Mouse (Mus musculus): Measurements from ENCODE around the gene Hoxc5. TPM values are rescaled to one million over a fixed set of nuclear protein-coding genes. Genes with fewer than 3 reads are reported as not detected.

Hoxc5 gene
- polyA plus RNA-seq, 1 experiment from 2014 or later = not detected

DNA sequence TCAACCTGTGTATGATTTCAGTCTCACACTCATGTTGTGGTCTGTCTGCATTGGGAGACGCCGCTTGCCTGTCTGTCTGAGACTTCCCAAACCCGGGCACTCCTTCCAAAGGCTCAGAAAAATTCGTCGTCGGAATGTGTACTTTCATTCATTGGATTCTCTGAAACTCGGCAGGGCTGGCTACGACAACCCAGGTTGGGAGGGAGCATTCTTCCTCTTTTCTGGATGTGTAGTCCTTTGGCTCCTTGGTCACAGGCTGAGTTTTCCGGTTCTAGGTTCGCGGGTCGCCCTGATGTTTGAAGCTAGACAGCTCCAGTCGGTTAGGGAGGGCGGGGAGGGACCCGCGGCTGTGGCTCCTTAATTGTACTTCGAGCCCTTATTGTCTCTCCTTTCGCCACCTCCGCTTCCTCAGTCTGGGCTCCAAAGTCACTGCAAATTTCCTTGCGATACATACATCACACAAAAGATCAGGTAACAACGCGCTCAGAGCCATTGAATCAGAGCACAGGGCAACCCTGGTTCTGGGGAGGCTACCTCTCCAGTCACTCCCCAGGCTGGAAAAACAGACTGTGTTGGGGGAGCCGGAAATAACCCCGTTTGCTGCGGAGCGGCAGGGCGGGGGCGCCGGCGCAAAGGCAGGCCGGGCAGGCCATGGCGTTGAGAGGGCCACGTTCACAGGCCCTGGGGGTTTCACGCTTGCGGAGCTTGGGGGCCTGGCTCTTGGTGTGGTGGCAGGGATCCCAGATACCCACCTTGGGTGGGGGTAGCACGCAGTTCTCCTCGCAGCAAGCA is 9.6 kb downstream of the Hoxc5 start:
- no peak overlapping the region for H3K9ac ChIP-seq (replicated peaks)
- peak overlapping the region; percentile 39 for H3K4me3 ChIP-seq (ENCODE audit: low read depth, low read length)
- no peaks in the 10 kb centered on the region for H3K9me3 ChIP-seq (ENCODE audit: low read length)
- no peak for DNase-seq
- no peak for ATAC-seq
- H3K27ac ChIP-seq (ENCODE audit: low read depth) = no peak overlapping the region
- peaks cover 12% of the 10 kb centered on the region for H3K4me1 ChIP-seq (ENCODE audit: insufficient read depth)
- no peaks in the 10 kb centered on the region for H3K36me3 ChIP-seq (replicated peaks; ENCODE audit: insufficient read depth, low read length)
- TF ChIP-seq CTCF (IDR thresholded peaks at IDR 0.05; ENCODE audit: low read depth) (no peak), EP300 (IDR thresholded peaks at IDR 0.05; ENCODE audit: low read depth) (no peak)
- H3K27me3 ChIP-seq (ENCODE audit: insufficient read depth, low read length) = peaks cover 98% of the 10 kb centered on the region
- H3K4me2 ChIP-seq (ENCODE audit: low read depth, low read length) = peak overlapping the region; percentile 52
- WGBS (ENCODE audit: insufficient replicate concordance) = 3% methylated on average over 37 of the region's 37 CpGs

GRCm38 (mm10) chr15:102977423-102977974 is 10.3 kb downstream of the Hoxc5 start:
- Histone ChIP-seq H3K9ac (replicated peaks) (no peak overlapping the region), H3K4me2 (ENCODE audit: low read depth, low read length) (peak overlapping the region; percentile 52), H3K27me3 (ENCODE audit: insufficient read depth, low read length) (peaks cover 98% of the 10 kb centered on the region), H3K4me1 (ENCODE audit: insufficient read depth) (peaks cover 13% of the 10 kb centered on the region), H3K4me3 (ENCODE audit: low read depth, low read length) (peak overlapping the region; percentile 39), H3K9me3 (ENCODE audit: low read length) (no peaks in the 10 kb centered on the region), H3K36me3 (replicated peaks; ENCODE audit: insufficient read depth, low read length) (no peaks in the 10 kb centered on the region), H3K27ac (ENCODE audit: low read depth) (no peak overlapping the region)
- 5% methylated on average over 16 of the region's 16 CpGs for WGBS (ENCODE audit: insufficient replicate concordance)
- TF ChIP-seq EP300 (IDR thresholded peaks at IDR 0.05; ENCODE audit: low read depth) (no peak), CTCF (IDR thresholded peaks at IDR 0.05; ENCODE audit: low read depth) (no peak)
- ATAC-seq (no peak), DNase-seq (no peak)

DNA sequence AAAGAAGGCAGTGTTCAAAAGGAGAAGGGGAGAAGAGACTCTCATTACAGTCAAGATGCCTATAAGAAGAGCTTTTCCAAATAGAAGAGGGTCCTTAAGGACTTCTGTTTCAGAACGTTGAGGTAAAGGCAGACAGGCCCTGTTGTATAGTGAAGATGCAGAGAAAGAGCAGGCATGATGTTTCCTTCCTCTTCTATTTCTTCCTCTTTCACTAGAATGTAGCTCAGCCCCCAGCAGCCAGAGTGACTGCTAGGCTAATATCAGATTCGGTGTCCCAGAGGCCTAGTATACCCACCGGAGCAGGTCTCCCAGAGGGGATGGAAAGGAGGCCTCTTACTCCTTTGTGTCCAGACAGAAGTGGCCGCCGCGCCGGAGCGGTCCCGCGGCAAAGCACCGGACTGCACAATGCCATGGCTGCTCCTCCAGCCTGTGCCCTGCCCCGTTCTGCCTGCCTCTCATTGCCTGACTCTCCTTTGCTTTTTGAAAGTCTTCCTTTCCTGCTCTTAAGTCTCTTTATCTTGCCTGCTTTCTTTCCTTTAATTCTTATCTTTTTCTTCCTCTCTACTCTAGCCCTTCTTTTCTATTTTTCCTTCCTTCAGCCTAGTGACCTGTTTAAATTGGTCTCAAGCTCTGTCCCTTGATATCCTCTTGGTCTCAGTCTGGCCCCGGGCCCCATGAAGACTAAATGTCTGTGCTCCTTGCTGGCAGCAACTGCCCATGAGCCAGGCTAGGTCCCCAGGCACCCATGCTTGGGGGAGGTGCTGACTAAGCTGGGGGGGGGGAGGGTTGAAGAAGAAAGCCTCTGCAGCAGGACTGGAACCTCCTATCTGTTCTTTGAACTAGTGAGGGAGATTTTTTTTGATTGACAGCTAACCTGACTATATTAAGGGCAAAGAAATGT is 11.6 kb downstream of the Hoxc5 start:
- no peak overlapping the region for H3K9ac ChIP-seq (replicated peaks)
- H3K27ac ChIP-seq (ENCODE audit: low read depth) = no peak overlapping the region
- H3K4me1 ChIP-seq (ENCODE audit: insufficient read depth) = peaks cover 13% of the 10 kb centered on the region
- H3K4me3 ChIP-seq (ENCODE audit: low read depth, low read length) = no peak overlapping the region
- H3K36me3 ChIP-seq (replicated peaks; ENCODE audit: insufficient read depth, low read length) = no peaks in the 10 kb centered on the region
- DNase-seq (no peak), ATAC-seq (no peak)
- peaks cover 98% of the 10 kb centered on the region for H3K27me3 ChIP-seq (ENCODE audit: insufficient read depth, low read length)
- H3K4me2 ChIP-seq (ENCODE audit: low read depth, low read length) = no peak overlapping the region
- 5% methylated on average over 13 of the region's 13 CpGs for WGBS (ENCODE audit: insufficient replicate concordance)
- H3K9me3 ChIP-seq (ENCODE audit: low read length) = no peaks in the 10 kb centered on the region
- no peak for TF ChIP-seq EP300 (IDR thresholded peaks at IDR 0.05; ENCODE audit: low read depth)
- TF ChIP-seq CTCF (IDR thresholded peaks at IDR 0.05; ENCODE audit: low read depth) = no peak

- DNase-seq (no peak), ATAC-seq (no peak)
- Histone ChIP-seq H3K27ac (ENCODE audit: low read depth) (no peak overlapping the region), H3K4me3 (ENCODE audit: low read depth, low read length) (no peak overlapping the region), H3K4me2 (ENCODE audit: low read depth, low read length) (no peak overlapping the region), H3K27me3 (ENCODE audit: insufficient read depth, low read length) (peaks cover 98% of the 10 kb centered on the region), H3K4me1 (ENCODE audit: insufficient read depth) (peaks cover 13% of the 10 kb centered on the region), H3K9ac (replicated peaks) (no peak overlapping the region), H3K36me3 (replicated peaks; ENCODE audit: insufficient read depth, low read length) (no peaks in the 10 kb centered on the region), H3K9me3 (ENCODE audit: low read length) (no peaks in the 10 kb centered on the region)
- TF ChIP-seq EP300 (IDR thresholded peaks at IDR 0.05; ENCODE audit: low read depth) = no peak
- no peak for TF ChIP-seq CTCF (IDR thresholded peaks at IDR 0.05; ENCODE audit: low read depth)
- WGBS (ENCODE audit: insufficient replicate concordance) = 22% methylated on average over 1 of the region's 1 CpGs
These were observed 12.7 kb downstream of the Hoxc5 start for GRCm38 (mm10) chr15:102979936-102980335.

GRCm38 (mm10) chr15:102980352-102980751 is 13.1 kb downstream of the Hoxc5 start:
- TF ChIP-seq CTCF (IDR thresholded peaks at IDR 0.05; ENCODE audit: low read depth) = no peak
- TF ChIP-seq EP300 (IDR thresholded peaks at IDR 0.05; ENCODE audit: low read depth) = no peak
- H3K27me3 ChIP-seq (ENCODE audit: insufficient read depth, low read length) = peaks cover 98% of the 10 kb centered on the region
- no peak for ATAC-seq

GRCm38 (mm10) chr15:102980912-102981311 is 13.7 kb downstream of the Hoxc5 start:
- no peak overlapping the region for H3K4me2 ChIP-seq (ENCODE audit: low read depth, low read length)
- H3K4me3 ChIP-seq (ENCODE audit: low read depth, low read length) = no peak overlapping the region
- TF ChIP-seq EP300 (IDR thresholded peaks at IDR 0.05; ENCODE audit: low read depth) (no peak), CTCF (IDR thresholded peaks at IDR 0.05; ENCODE audit: low read depth) (no peak)
- no peak for DNase-seq
- ATAC-seq = no peak
- WGBS (ENCODE audit: insufficient replicate concordance) = 0% methylated on average over 14 of the region's 14 CpGs
- H3K4me1 ChIP-seq (ENCODE audit: insufficient read depth) = peaks cover 13% of the 10 kb centered on the region
- no peak overlapping the region for H3K9ac ChIP-seq (replicated peaks)
- H3K9me3 ChIP-seq (ENCODE audit: low read length) = no peaks in the 10 kb centered on the region
- H3K27ac ChIP-seq (ENCODE audit: low read depth) = no peak overlapping the region
- no peaks in the 10 kb centered on the region for H3K36me3 ChIP-seq (replicated peaks; ENCODE audit: insufficient read depth, low read length)
- H3K27me3 ChIP-seq (ENCODE audit: insufficient read depth, low read length) = peaks cover 98% of the 10 kb centered on the region

More at GRCm38 (mm10) chr15:102980352-102980751, 13.1 kb downstream of the Hoxc5 start:
- Histone ChIP-seq H3K9ac (replicated peaks) (no peak overlapping the region), H3K4me3 (ENCODE audit: low read depth, low read length) (no peak overlapping the region), H3K36me3 (replicated peaks; ENCODE audit: insufficient read depth, low read length) (no peaks in the 10 kb centered on the region), H3K4me2 (ENCODE audit: low read depth, low read length) (no peak overlapping the region), H3K4me1 (ENCODE audit: insufficient read depth) (peaks cover 13% of the 10 kb centered on the region), H3K9me3 (ENCODE audit: low read length) (no peaks in the 10 kb centered on the region), H3K27ac (ENCODE audit: low read depth) (no peak overlapping the region)
- DNase-seq = no peak
- WGBS (ENCODE audit: insufficient replicate concordance) = 11% methylated on average over 11 of the region's 11 CpGs

Measured in liver, postnatal 0 days (tissue).